Mouse (Mus musculus) midbrain, embryonic 14.5 days (tissue): ENCODE results near the gene Etv1. TPM values are rescaled to one million over a fixed set of nuclear protein-coding genes. Genes with fewer than 3 reads are reported as not detected.
"Not testable (repeated sequence)": the region's sequence is repeated elsewhere in the genome, so short reads cannot be mapped to it uniquely, and the experiment has no call there.

Experiments
- ATAC-seq: fragments of 200-750 bp; cut with Nextera tagmentation; 2 replicates; pipeline ENCODE4 v1.8.0; 2017; ENCODE audit warnings: moderate number of reproducible peaks, moderate library complexity; ENCODE audit not compliant: low FRiP score, low TSS enrichment
- DNase-seq: peaks from one replicate; pipeline ENCODE4 v3.0.0-alpha.2; 2015
- H3K27ac ChIP-seq: fragments of 300-500 bp; sonication (generic); replicated peaks from 2 replicates; pipeline ENCODE4 v1.5.1; 2014; ENCODE audit warnings: mild to moderate bottlenecking, low read depth, low read length, moderate library complexity
- H3K27me3 ChIP-seq: fragments of 300-500 bp; sonication (generic); 2 replicates; pipeline ENCODE4 v1.6.1; 2014; ENCODE audit warnings: low read length, control low read depth, mixed read lengths; ENCODE audit not compliant: control insufficient read depth, insufficient read depth
- H3K36me3 ChIP-seq: fragments of 300-500 bp; sonication (generic); 2 replicates; pipeline ENCODE4 v1.6.1; 2014; ENCODE audit warnings: low read length, control low read depth; ENCODE audit not compliant: control insufficient read depth, insufficient read depth
- H3K4me1 ChIP-seq: fragments of 300-500 bp; sonication (generic); 2 replicates; pipeline ENCODE4 v1.6.1; 2014; ENCODE audit warnings: mild to moderate bottlenecking, antibody characterized with exemption, low read length, control low read depth; ENCODE audit not compliant: control insufficient read depth, insufficient read depth
- H3K4me2 ChIP-seq: fragments of 300-500 bp; sonication (generic); 2 replicates; pipeline ENCODE4 v1.6.1; 2014; ENCODE audit warnings: mild to moderate bottlenecking, low read length, moderate library complexity
- H3K4me3 ChIP-seq: fragments of 300-500 bp; sonication (generic); replicated peaks from 2 replicates; pipeline ENCODE4 v1.5.1; 2014; ENCODE audit warnings: low read depth, low read length
- H3K9ac ChIP-seq: fragments of 300-500 bp; sonication (generic); replicated peaks from 2 replicates; pipeline ENCODE4 v1.6.1; 2014; ENCODE audit warnings: mild to moderate bottlenecking, low read length, moderate library complexity
- H3K9me3 ChIP-seq: fragments of 300-500 bp; sonication (generic); 2 replicates; pipeline ENCODE4 v1.6.1; 2016; ENCODE audit warnings: low read length, control low read depth, mixed read lengths; ENCODE audit not compliant: control insufficient read depth
- WGBS: fragments of 180-500 bp; shearing (Covaris S2); extraction: QIAGEN DNeasy Blood & Tissue Kit; methylation state at CpG from one replicate; pipeline ENCODE4 v1.1.7; 2014; 5-methylcytosine and 5-hydroxymethylcytosine counted together
- polyA plus RNA-seq: library from polyadenylated mRNA; unstranded; fragments of >200 nt; fragmentation: Nextera tagmentation; extraction: Ambion mirVana; gene quantifications from 2 replicates; pipeline ENCODE4 v1.2.1, GENCODE M21; 2014

Etv1 gene
- polyA plus RNA-seq, 1 experiment from 2014 or later: 21.8 TPM

DNA sequence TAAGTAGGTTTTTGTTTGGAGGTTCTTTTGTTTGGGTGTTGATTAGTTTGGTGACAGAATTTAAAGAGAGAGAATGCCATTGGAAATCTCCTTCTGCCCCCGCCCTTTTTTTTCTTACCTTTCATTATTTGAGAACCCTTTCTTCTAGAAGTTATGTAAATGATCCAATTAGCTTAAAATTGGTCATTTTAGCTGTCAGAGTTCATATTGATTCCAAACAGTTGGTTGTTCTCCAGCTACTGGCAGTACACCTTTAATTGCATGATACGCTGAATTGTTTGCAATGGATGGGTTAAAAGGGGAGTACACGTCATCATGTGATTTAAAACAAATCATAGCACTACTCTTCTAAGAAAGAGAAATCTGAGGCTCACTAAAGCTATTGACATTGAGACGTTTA is 55.4 kb downstream of the Etv1 start:
- no peak overlapping the region for H3K27ac ChIP-seq
- H3K9ac ChIP-seq: no peak overlapping the region
- H3K4me2 ChIP-seq: no peak overlapping the region
- no peaks in the 10 kb centered on the region for H3K9me3 ChIP-seq
- WGBS: 84% methylated on average over 4 of the region's 4 CpGs
- ATAC-seq: no peak
- no peak for DNase-seq
- no peaks in the 10 kb centered on the region for H3K4me1 ChIP-seq
- H3K4me3 ChIP-seq: no peak overlapping the region
- H3K27me3 ChIP-seq: no peaks in the 10 kb centered on the region
- no peaks in the 10 kb centered on the region for H3K36me3 ChIP-seq

DNA sequence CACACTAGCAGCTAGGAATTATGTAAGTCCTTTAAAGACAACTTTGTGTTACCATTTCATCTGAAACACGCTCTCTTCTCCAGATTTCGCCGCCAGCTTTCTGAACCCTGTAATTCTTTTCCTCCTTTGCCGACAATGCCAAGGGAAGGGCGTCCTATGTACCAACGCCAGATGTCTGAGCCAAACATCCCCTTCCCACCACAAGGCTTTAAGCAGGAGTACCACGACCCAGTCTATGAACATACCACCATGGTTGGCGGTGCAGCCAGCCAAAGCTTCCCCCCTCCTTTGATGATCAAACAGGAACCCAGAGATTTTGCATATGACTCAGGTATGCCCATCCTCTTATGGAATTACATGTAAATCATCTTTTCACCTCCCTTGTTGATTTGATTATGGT is 55.8 kb downstream of the Etv1 start:
- H3K27ac ChIP-seq, H3K9me3 ChIP-seq, H3K36me3 ChIP-seq, H3K27me3 ChIP-seq, DNase-seq, ATAC-seq, H3K4me2 ChIP-seq, H3K9ac ChIP-seq, H3K4me3 ChIP-seq, H3K4me1 ChIP-seq: not testable (repeated sequence)
- 94% methylated on average over 6 of the region's 8 CpGs for WGBS

DNA sequence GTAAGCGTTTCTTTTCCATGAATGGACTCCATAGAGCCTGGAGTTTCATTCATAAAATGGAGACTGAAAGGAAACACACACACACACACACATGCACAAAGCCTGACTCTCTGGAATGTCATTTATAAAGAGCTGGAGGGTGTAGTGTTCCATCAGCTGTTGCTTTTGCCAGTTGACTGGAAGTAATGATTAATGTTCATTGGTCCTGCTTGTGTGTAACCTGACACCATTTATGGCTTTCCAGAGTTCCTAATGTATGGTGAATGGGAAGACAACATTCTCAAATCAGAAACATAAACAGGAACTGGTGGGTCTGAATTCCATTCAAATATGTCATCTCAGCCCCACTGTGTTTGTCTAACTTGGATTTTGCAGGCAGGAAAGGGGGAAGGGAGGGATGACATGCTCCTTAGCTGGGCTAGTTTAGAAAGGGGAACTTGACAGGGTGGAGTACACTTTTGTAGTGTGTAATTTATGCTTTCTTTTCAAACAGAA is 64.7 kb downstream of the Etv1 start:
- Histone ChIP-seq H3K9me3 (no peaks in the 10 kb centered on the region), H3K36me3 (no peaks in the 10 kb centered on the region), H3K4me3 (no peak overlapping the region), H3K27ac (no peak overlapping the region), H3K4me2 (no peak overlapping the region), H3K9ac (no peak overlapping the region), H3K27me3 (no peaks in the 10 kb centered on the region), H3K4me1 (no peaks in the 10 kb centered on the region)
- DNase-seq (peak; percentile 43), ATAC-seq (peak; percentile 66; the same call in 1 of the 2 replicates)
- WGBS: 8% methylated on average over 1 of the region's 1 CpGs

DNA sequence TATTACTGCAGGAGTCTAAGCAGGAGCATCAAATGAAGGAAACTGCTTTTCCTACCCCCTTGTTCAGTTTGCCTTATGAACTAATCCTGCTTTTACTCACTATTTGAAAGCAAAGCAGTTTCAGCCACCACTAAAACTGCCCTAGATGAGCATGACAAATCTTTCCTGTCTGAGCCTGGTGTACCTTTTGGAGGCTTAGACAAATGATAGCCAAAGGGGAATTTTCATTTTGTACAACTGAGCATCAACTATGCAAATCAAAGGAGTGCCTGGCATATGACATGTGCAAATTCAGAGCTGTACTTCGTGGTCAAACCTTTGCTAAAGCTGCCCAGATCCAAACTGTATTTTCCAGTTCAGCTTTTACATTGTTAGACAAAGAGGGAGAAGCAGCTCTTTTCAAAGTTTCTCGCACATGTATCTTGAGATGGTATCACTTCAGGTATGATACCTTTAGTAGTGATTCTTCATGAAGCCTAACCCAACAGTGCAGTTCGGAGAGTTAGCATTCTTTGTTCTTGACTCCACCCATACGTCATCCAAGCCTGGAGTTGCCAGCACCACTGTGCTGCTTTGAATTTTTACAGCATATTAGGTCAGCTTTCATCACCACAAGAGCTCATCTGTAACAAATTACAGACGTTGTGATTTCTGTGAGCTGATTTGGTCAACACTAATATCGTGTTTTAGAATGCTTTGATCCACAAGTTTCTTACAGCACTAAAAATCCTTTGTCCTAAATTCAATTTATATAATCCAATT is 68.5 kb downstream of the Etv1 start:
- no peak overlapping the region for H3K4me2 ChIP-seq
- 83% methylated on average over 6 of the region's 6 CpGs for WGBS
- H3K9me3 ChIP-seq: no peaks in the 10 kb centered on the region
- H3K27me3 ChIP-seq: no peaks in the 10 kb centered on the region
- H3K36me3 ChIP-seq: no peaks in the 10 kb centered on the region
- H3K27ac ChIP-seq: no peak overlapping the region
- ATAC-seq: no peak
- no peak overlapping the region for H3K4me3 ChIP-seq
- no peak for DNase-seq
- H3K4me1 ChIP-seq: no peaks in the 10 kb centered on the region
- H3K9ac ChIP-seq: no peak overlapping the region

DNA sequence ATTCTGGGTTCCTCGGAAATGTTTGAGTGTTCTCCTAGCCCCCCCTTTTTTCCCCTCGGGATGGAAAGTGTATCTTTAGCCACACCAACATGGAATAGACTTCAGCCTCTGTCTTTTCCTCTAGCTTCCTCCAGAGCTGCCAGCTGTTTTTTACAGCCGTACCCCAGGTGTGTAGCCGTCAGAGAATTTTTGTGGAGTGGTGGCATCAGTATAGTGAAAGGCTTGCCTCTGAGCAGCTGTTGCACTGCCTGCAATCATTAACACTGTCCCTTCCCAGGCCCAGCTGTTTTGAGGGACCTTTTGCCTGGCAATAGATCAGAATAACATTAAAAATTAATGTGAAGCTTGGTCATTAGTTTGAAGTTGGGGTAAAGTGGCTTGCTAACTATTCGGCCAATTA is 70.8 kb downstream of the Etv1 start:
- no peak for ATAC-seq
- Histone ChIP-seq H3K4me1 (no peaks in the 10 kb centered on the region), H3K4me3 (no peak overlapping the region), H3K27ac (no peak overlapping the region), H3K9ac (no peak overlapping the region), H3K36me3 (no peaks in the 10 kb centered on the region), H3K27me3 (no peaks in the 10 kb centered on the region), H3K9me3 (no peaks in the 10 kb centered on the region), H3K4me2 (no peak overlapping the region)
- WGBS: 84% methylated on average over 5 of the region's 5 CpGs
- no peak for DNase-seq

DNA sequence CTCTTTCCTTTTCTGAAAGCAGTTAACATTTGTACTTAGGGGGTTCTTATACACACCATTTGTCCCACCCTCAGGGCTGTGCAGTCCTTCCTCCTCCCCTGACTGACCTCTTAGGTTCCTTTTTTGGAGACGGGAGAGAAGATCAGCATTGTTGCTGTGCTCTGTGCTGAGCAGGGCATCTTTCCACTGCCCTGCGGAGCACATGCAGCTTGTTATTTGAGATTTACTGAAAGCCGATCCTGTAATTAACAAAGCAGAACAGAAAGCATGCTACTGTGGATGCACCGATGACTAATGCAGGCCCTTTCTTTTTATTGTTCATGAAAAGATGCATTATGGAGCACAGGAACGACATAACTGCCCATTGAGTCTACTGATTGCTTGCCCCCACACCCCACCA is 75.1 kb downstream of the Etv1 start:
- no peak overlapping the region for H3K4me2 ChIP-seq

DNA sequence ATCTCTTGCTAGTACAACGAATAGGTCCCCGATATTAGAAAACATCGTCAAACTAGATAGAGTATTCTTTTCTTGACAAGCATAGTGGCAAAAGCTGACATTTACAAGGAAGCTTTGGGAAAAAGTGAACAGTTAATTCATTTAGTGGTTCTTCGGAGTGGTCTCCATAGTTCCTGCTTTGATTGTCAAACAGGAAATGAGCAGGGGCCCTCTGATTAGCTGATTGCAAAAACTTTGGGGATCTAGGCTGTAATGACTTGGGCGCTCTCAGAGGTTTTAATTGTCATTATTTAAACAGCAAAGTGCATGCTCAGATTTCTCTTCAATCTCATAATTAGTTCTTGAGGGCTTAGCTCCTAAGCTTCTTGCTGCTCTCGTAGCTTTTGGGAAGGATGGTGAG is 75.6 kb downstream of the Etv1 start:
- WGBS: 84% methylated on average over 6 of the region's 6 CpGs
- H3K9me3 ChIP-seq: no peaks in the 10 kb centered on the region
- DNase-seq: no peak
- H3K4me2 ChIP-seq: no peak overlapping the region
- no peaks in the 10 kb centered on the region for H3K36me3 ChIP-seq
- H3K9ac ChIP-seq: no peak overlapping the region
- H3K27ac ChIP-seq: no peak overlapping the region
- H3K4me3 ChIP-seq: no peak overlapping the region
- ATAC-seq: no peak
- H3K4me1 ChIP-seq: no peaks in the 10 kb centered on the region
- no peaks in the 10 kb centered on the region for H3K27me3 ChIP-seq

More for the DNA sequence above, 75.1 kb downstream of the Etv1 start:
- Histone ChIP-seq H3K27ac (no peak overlapping the region), H3K27me3 (no peaks in the 10 kb centered on the region), H3K4me3 (no peak overlapping the region), H3K9me3 (no peaks in the 10 kb centered on the region), H3K36me3 (no peaks in the 10 kb centered on the region), H3K9ac (no peak overlapping the region), H3K4me1 (no peaks in the 10 kb centered on the region)
- ATAC-seq (no peak), DNase-seq (no peak)
- WGBS: 65% methylated on average over 5 of the region's 5 CpGs

DNA sequence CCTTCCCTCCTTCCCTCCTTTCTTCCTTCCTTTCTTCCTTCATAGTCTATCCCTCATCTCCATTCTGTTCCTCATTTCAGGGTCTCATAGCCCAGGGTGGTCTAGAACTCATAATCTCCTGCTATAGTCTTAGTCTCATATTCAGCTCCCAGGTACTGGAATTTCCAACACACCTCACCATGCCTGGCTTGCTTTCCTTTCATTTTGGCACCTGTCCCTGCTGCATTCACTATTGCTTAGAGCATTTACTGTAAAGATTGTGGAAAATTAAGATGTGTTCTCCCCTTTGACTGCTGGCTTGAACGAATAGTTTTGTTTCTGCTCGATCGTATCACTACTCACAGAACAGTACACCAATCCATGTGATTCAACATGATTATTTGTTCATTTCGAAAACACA is 80.5 kb downstream of the Etv1 start:
- DNase-seq (no peak), ATAC-seq (no peak)
- 95% methylated on average over 4 of the region's 4 CpGs for WGBS
- H3K9ac ChIP-seq: no peak overlapping the region
- H3K36me3 ChIP-seq: no peaks in the 10 kb centered on the region
- H3K9me3 ChIP-seq: no peaks in the 10 kb centered on the region
- no peak overlapping the region for H3K4me3 ChIP-seq
- H3K27me3 ChIP-seq: no peaks in the 10 kb centered on the region
- H3K27ac ChIP-seq: no peak overlapping the region
- H3K4me1 ChIP-seq: no peaks in the 10 kb centered on the region
- H3K4me2 ChIP-seq: no peak overlapping the region
